Mouse (Mus musculus): Measurements from ENCODE around the gene Cyp4f13. TPM values are rescaled to one million over a fixed set of nuclear protein-coding genes. Genes with fewer than 3 reads are reported as not detected.

Cyp4f13 gene
- total and polyA plus RNA-seq, 2 experiments, result 62.2 to 109 TPM

DNA sequence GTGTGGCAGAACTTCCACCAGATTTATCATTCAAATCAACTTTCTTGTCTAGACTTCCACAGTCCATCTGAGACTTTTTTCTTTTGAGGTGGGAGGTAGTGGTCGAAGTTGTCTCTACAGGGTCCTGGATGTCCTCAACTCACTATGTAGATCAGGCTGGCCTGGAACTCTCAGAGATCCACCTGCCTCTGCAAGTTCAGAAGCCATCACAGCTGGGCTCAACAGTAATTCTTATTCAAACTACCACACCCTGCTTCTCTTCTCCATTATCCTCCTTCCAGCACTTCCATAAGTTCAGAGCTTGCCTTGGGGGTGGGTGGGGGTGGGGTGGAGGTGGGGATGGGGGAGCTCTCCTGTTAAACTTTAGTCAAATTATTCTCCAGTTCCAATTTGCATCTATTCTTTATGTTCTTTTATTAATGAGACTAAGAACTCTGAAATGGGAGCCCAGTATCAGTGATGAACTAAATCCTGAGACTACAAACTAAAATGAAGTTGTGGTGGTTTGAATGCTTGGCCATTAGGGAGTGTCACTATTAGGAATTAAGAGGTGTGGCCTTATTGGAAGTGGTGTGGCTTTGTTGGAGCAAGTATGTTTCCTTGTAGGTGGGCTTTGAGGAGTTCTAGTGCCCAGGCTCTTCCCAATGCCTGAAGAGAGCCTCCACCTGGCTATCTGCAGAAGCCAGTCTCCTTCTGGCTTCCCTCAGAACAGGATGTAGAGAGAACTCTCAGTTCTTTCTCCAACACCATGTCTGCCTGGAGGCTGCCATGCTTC is 45.3 kb downstream of the Cyp4f13 start:
- Histone ChIP-seq H3K4me1 (ENCODE audit: control insufficient read depth, insufficient read depth, low read length) (no peaks in the 10 kb centered on the region), H3K79me2 (ENCODE audit: control insufficient read depth, insufficient read depth, low read length) (no peaks in the 10 kb centered on the region), H3K4me3 (ENCODE audit: insufficient read depth, low read depth, low read length) (no peak overlapping the region), H3K9ac (ENCODE audit: low read depth, low read length) (no peak overlapping the region), H3K36me3 (ENCODE audit: control insufficient read depth, insufficient read depth, low read length) (peaks cover 20% of the 10 kb centered on the region), H3K27me3 (ENCODE audit: control insufficient read depth, insufficient read depth, low read length) (no peaks in the 10 kb centered on the region), H3K27ac (replicated peaks; ENCODE audit: insufficient read depth, low read depth, low read length) (no peak overlapping the region)
- WGBS, result 50% methylated on average over 1 of the region's 1 CpGs
- no peak for DNase-seq (ENCODE audit: extremely low read depth, low read depth, low spot score)
- TF ChIP-seq CTCF (IDR thresholded peaks at IDR 0.05; ENCODE audit: low read depth, low read length), result no peak
- TF ChIP-seq POLR2A (IDR thresholded peaks at IDR 0.05; ENCODE audit: extremely low read depth, insufficient read depth, low read length), result no peak

DNA sequence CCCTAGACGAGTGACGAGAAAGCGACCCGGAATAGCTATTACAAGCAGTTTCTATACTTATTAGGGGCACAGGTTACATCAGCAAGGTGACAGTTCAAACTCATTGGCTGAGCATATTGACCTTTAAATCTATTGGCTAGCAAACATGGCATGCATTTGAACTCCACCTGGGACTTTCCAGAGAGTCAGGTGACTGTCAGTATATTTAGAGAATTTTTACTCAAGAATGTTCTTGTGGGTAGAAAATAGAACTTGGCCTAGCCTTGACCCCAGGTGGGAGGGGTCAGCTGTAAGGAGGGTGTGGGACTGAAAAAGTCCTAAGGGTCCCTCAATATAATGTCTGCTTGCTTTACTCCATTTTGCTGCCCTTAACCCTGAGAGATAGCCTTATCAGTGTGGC is 51.8 kb downstream of the Cyp4f13 start:
- WGBS, result 87% methylated on average over 4 of the region's 4 CpGs
- H3K79me2 ChIP-seq (ENCODE audit: control insufficient read depth, insufficient read depth, low read length), result peaks cover 5% of the 10 kb centered on the region; the same call in 1 of the 2 replicates
- no peak overlapping the region for H3K4me3 ChIP-seq (ENCODE audit: insufficient read depth, low read depth, low read length)
- no peaks in the 10 kb centered on the region for H3K36me3 ChIP-seq (ENCODE audit: control insufficient read depth, insufficient read depth, low read length)
- DNase-seq (ENCODE audit: extremely low read depth, low read depth, low spot score), result no peak
- H3K9ac ChIP-seq (ENCODE audit: low read depth, low read length), result no peak overlapping the region
- no peaks in the 10 kb centered on the region for H3K27me3 ChIP-seq (ENCODE audit: control insufficient read depth, insufficient read depth, low read length)
- H3K4me1 ChIP-seq (ENCODE audit: control insufficient read depth, insufficient read depth, low read length), result peaks cover 2% of the 10 kb centered on the region
- H3K27ac ChIP-seq (replicated peaks; ENCODE audit: insufficient read depth, low read depth, low read length), result no peak overlapping the region
- no peak for TF ChIP-seq CTCF (IDR thresholded peaks at IDR 0.05; ENCODE audit: low read depth, low read length)
- no peak for TF ChIP-seq POLR2A (IDR thresholded peaks at IDR 0.05; ENCODE audit: extremely low read depth, insufficient read depth, low read length)

GRCm38 (mm10) chr17:32893901-32894300 is 53.3 kb downstream of the Cyp4f13 start:
- Histone ChIP-seq H3K27me3 (ENCODE audit: control insufficient read depth, insufficient read depth, low read length) (no peaks in the 10 kb centered on the region), H3K79me2 (ENCODE audit: control insufficient read depth, insufficient read depth, low read length) (peaks cover 5% of the 10 kb centered on the region; the same call in 1 of the 2 replicates), H3K9ac (ENCODE audit: low read depth, low read length) (no peak overlapping the region), H3K27ac (replicated peaks; ENCODE audit: insufficient read depth, low read depth, low read length) (no peak overlapping the region), H3K4me3 (ENCODE audit: insufficient read depth, low read depth, low read length) (no peak overlapping the region), H3K36me3 (ENCODE audit: control insufficient read depth, insufficient read depth, low read length) (no peaks in the 10 kb centered on the region), H3K4me1 (ENCODE audit: control insufficient read depth, insufficient read depth, low read length) (peaks cover 6% of the 10 kb centered on the region)
- TF ChIP-seq POLR2A (IDR thresholded peaks at IDR 0.05; ENCODE audit: extremely low read depth, insufficient read depth, low read length) (no peak), CTCF (IDR thresholded peaks at IDR 0.05; ENCODE audit: low read depth, low read length) (no peak)
- no peak for DNase-seq (ENCODE audit: extremely low read depth, low read depth, low spot score)
- 80% methylated on average over 3 of the region's 3 CpGs for WGBS

DNA sequence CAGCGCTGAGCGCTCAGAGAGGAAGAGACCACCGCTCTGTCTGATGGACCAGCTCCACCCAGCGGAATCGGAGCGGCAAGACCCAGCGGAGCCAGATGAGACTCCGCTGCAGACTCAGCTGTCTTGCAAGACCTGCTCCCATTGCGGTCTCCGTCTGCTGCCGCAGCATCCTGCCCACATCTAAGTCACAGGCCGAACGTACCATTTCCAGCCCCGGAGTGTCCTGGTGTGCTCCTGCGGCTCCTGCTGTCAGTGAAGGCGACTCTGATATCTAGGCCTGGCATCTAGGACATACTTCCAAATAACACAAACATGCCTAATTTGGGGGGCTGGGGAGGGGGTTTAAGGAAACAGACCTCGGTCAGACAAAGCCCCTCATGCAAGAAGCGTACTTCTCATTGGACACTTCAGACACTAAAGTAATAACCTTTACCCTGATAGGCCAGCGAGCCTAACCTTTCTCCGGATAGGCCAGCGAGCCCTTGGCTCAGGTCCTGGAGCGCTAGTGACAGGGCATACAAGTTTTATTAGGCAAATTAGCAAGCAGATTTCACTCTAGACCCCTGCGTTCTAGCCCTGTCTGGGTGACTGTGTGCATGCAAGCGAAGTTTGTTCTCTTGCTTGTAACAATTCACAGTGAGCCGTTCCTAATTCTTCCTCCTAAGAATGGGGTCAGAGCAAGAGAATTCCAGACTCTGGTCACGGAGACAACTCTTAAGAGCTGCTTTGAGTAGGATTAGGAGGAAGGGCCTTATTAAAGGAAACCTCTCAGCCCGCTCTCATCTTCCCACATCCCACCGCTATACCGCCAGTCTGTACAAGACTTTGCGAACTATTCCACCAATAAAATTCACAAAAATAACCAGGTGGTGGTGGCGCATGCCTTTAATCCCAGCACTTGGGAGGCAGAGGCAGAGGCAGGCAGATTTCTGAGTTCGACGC is 55.7 kb downstream of the Cyp4f13 start, which contains the start of gene Zfp870:
Zfp870 (minus strand) TSS at position 404 of the 942 bp plus-strand sequence.
- DNase-seq (ENCODE audit: extremely low read depth, low read depth, low spot score), result peak; percentile 89
- peak within 1 kb of the TSS; percentile 86 for H3K27ac ChIP-seq (replicated peaks; ENCODE audit: insufficient read depth, low read depth, low read length)
- peaks cover 6% of the 10 kb centered on the region for H3K4me1 ChIP-seq (ENCODE audit: control insufficient read depth, insufficient read depth, low read length)
- 0 out of 2 replicates have a peak, but pooled peaks have one; percentile 15 for TF ChIP-seq POLR2A (IDR thresholded peaks at IDR 0.05; ENCODE audit: extremely low read depth, insufficient read depth, low read length)
- TF ChIP-seq CTCF (IDR thresholded peaks at IDR 0.05; ENCODE audit: low read depth, low read length), result peak; percentile 23; the same call in 1 of the 2 replicates
- 12% methylated on average over 33 of the region's 33 CpGs for WGBS
- no peaks in the 10 kb centered on the region for H3K27me3 ChIP-seq (ENCODE audit: control insufficient read depth, insufficient read depth, low read length)
- peaks cover 2% of the 10 kb centered on the region; the same call in 1 of the 2 replicates for H3K36me3 ChIP-seq (ENCODE audit: control insufficient read depth, insufficient read depth, low read length)
- peaks cover 5% of the 10 kb centered on the region; the same call in 1 of the 2 replicates for H3K79me2 ChIP-seq (ENCODE audit: control insufficient read depth, insufficient read depth, low read length)
- peak within 1 kb of the TSS; percentile 96 for H3K4me3 ChIP-seq (ENCODE audit: insufficient read depth, low read depth, low read length)
- H3K9ac ChIP-seq (ENCODE audit: low read depth, low read length), result peak within 1 kb of the TSS; percentile 87

GRCm38 (mm10) chr17:32890852-32891238 is 56.4 kb downstream of the Cyp4f13 start:
- DNase-seq (ENCODE audit: extremely low read depth, low read depth, low spot score), result no peak
- H3K36me3 ChIP-seq (ENCODE audit: control insufficient read depth, insufficient read depth, low read length), result peaks cover 2% of the 10 kb centered on the region; the same call in 1 of the 2 replicates
- H3K9ac ChIP-seq (ENCODE audit: low read depth, low read length), result peak overlapping the region; percentile 87
- H3K4me3 ChIP-seq (ENCODE audit: insufficient read depth, low read depth, low read length), result peak overlapping the region; percentile 96
- peak overlapping the region; percentile 59 for H3K27ac ChIP-seq (replicated peaks; ENCODE audit: insufficient read depth, low read depth, low read length)
- WGBS, result 2% methylated on average over 11 of the region's 11 CpGs
- peaks cover 6% of the 10 kb centered on the region for H3K4me1 ChIP-seq (ENCODE audit: control insufficient read depth, insufficient read depth, low read length)
- H3K79me2 ChIP-seq (ENCODE audit: control insufficient read depth, insufficient read depth, low read length), result peaks cover 5% of the 10 kb centered on the region; the same call in 1 of the 2 replicates
- TF ChIP-seq CTCF (IDR thresholded peaks at IDR 0.05; ENCODE audit: low read depth, low read length) (no peak), POLR2A (IDR thresholded peaks at IDR 0.05; ENCODE audit: extremely low read depth, insufficient read depth, low read length) (no peak)
- H3K27me3 ChIP-seq (ENCODE audit: control insufficient read depth, insufficient read depth, low read length), result no peaks in the 10 kb centered on the region

Measured in liver, adult 2 months (tissue).